Mouse (Mus musculus) G1E (cell line): Measurements from ENCODE around the gene Casp14.

Experiments
- CTCF ChIP-seq: IDR thresholded peaks from 2 replicates; pipeline ENCODE4 v1.5.1; 2012; ENCODE audit warnings: low read depth, low read length, inconsistent platforms, mixed read lengths
- GATA1 ChIP-seq: IDR thresholded peaks from 2 replicates; pipeline ENCODE4 v1.6.1; 2012; ENCODE audit warnings: borderline replicate concordance, low read length, inconsistent platforms, mixed read lengths
- POLR2AphosphoS5 ChIP-seq: IDR thresholded peaks from 2 replicates; pipeline ENCODE4 v1.6.1; 2012; ENCODE audit warnings: low read depth, low read length, inconsistent platforms; ENCODE audit not compliant: insufficient replicate concordance
- TAL1 ChIP-seq: conservative IDR thresholded peaks from 2 replicates; pipeline ENCODE4 v1.6.1; 2012; ENCODE audit warnings: low read depth, low read length, inconsistent platforms, mixed read lengths

DNA sequence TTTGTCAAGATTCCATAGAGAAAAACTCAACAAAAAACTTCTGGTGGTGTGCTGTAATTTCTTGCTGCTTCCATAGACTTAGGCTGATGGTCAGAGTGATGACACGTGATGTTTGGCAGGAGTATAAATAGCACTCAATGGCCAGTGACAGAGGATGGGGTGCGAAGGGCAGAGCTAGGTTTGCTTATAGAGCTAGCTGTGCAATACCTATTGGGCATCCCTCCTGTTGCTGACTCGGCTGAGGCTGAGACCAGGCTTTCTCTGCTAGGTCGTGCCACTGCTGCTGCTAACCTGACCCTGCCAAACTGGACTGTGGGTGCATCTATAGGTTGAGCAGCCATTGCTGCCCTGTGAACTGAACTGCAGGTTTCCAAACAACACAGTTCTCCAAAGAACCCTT is 21.7 kb upstream of the Casp14 start:
- TF ChIP-seq TAL1, result no peak
- no peak for TF ChIP-seq CTCF
- TF ChIP-seq GATA1, result no peak
- TF ChIP-seq POLR2AphosphoS5, result no peak
